Mouse (Mus musculus) regulatory T cell (primary cell): ENCODE measurements around the gene Olfr1037.
"Not testable (repeated sequence)": the region's sequence is repeated elsewhere in the genome, so short reads cannot be mapped to it uniquely, and the experiment has no call there.

Experiments used
- in situ Hi-C: fragments of 300-600 bp; cut with MboI, MseI; formaldehyde crosslinking; loops from one replicate; pipeline ENCODE4 v1.15.1; 2025; ENCODE audit warnings: high pct_unique_total_duplicates

Gene Olfr1037

GRCm38 (mm10) chr2:86087285-86087684 lies at the start of gene Olfr1037:
Gene Olfr1037, minus strand, starts transcription at chr2:86087385.
- in situ Hi-C loops: no loop called here

DNA sequence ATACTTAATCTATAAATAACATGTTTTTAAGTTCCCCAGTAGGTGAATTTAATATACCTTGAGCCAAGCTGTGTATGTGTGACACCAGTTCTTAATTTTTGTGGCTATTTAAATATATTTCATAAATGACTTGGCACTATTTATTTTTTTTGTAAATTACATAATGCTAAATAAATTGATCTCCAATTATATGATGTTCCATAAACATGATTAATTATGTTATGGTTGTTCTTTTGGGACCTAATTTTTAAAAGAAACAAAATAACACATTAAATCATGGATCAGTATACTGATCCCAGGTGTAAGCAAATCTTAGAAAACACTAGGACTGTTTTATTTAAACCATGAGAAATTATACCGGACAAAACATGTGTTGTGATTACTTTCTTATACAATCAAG lies 48.6 kb upstream of the Olfr1037 start, which contains the start of gene Olfr1039:
Olfr1039 (minus strand) TSS at position 101 of the 400 bp plus-strand sequence.
- in situ Hi-C loops: no loop called here

- in situ Hi-C loops: not testable (repeated sequence)
Measured at GRCm38 (mm10) chr2:86080478-86080877, 6.7 kb downstream of the Olfr1037 start.

DNA sequence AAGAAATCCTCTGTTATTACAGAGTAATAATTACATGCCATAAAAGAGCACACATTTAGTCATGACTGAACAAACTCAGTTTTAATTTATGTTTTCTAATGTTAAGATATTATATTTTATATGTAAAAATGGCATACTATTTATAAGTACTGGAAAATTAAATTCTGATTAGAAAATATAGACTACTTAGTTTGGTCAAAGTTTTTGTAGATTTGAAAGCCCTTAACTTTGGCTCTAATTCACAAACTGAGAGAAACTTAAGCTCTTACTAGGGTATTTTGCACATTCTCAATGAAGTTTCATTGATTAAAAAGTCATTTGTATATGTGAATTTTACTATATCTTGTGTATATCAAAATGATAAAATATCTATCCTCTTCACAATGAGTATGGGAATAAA lies 13.5 kb downstream of the Olfr1037 start, which contains the start of gene Olfr1036:
Olfr1036 (plus strand) TSS at position 301 of the 400 bp plus-strand sequence.
- in situ Hi-C loops: not testable (repeated sequence)

DNA sequence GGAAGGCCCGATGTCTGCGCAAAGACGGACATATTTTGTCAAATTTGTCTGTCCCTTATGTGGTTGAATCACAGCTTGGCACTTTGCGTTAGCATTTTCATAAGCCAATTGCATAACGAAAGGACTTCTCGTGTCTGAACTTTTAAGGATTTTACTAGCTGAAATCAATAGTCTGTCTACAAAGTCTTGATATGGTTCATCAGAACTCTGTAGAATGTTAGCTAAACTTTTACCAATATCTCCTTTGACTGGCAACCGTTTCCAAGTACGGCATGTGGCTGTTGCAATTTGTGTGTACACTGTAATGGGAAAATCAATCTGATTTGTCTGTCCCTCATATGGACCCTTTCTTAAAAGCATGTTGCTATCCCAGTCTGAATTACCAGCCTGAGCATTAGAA lies 17.0 kb downstream of the Olfr1037 start:
- in situ Hi-C loops: no loop called here

GRCm38 (mm10) chr2:86063766-86064165 lies 23.4 kb downstream of the Olfr1037 start:
- in situ Hi-C loops: not testable (repeated sequence)

DNA sequence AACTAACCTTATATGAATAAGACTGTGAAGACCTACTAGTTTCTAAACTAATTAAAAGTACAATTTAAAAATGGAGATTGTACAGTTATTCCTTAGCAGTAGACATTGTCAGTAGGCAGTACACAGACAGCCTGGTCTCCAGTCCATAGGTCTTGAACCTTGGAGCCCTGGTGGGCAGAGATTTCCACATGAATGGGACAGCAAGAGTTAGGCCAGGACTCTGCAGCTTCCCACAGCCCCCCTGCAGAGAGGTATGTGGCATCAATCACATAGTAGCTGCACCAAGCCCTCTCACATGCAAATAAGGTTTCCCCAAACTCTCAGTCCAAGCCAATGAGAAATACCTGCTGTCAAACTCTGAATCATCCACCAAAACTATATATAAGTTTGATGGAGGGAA lies 36.4 kb downstream of the Olfr1037 start:
- in situ Hi-C loops: not testable (repeated sequence)

DNA sequence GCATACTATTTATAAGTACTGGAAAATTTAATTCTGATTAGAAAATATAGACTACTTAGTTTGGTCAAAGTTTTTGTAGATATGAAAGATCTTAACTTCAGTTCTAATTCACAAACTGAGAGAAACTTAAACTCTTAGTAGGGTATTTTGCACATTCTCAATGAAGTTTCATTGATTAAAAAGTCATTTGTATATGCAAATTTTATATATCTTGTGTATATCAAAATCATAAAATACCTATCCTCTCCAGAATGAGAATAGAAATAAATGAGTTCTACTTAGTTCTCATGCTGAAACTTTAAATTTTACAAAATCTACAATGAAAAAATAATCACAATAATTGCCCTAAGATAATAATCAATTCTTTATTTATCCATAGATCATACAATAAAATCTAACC lies 41.6 kb downstream of the Olfr1037 start, which contains the start of gene Olfr1034:
Olfr1034 (plus strand) TSS at position 301 of the 400 bp plus-strand sequence.
- in situ Hi-C loops: loop anchor here (25.0 kb wide), 1 partner anchor 908 kb away; the partner anchor contains the start of gene Aplnr
